Mouse (Mus musculus): Measurements from ENCODE around the gene Arf6. TPM values are rescaled to one million over a fixed set of nuclear protein-coding genes. Genes with fewer than 3 reads are reported as not detected.

Gene Arf6
- polyA plus RNA-seq, 1 experiment from 2014 or later: 34.4 TPM

- 93% methylated on average over 20 of the region's 20 CpGs for WGBS
These were observed 51.0 kb downstream of the Arf6 start for GRCm38 (mm10) chr12:69422827-69423537.

More at GRCm38 (mm10) chr12:69422827-69423537, 51.0 kb downstream of the Arf6 start:
- DNase-seq (ENCODE audit: low spot score): no peak
- Histone ChIP-seq H3K36me3 (no peaks in the 10 kb centered on the region), H3K4me1 (peaks cover 26% of the 10 kb centered on the region), H3K27ac (replicated peaks) (no peak overlapping the region), H3K9me3 (replicated peaks) (peaks cover 14% of the 10 kb centered on the region), H3K27me3 (ENCODE audit: low read depth, poor library complexity, severe bottlenecking) (no peaks in the 10 kb centered on the region), H3K4me3 (no peak overlapping the region)

Small RNAs within 50 kb of the gene (microRNA-seq; reads per million reads assigned to microRNA genes)
- not detected for gene Gm47299
- not detected for gene Gm47305

Other genes with a start within 250 kb of the Arf6 start
- gene Rps29, start 213.0 kb upstream of the Arf6 start, polyA plus RNA-seq (2016; fragmentation: Nextera tagmentation; extraction: Ambion mirVana): 1,159 and 1,322 TPM in 2 replicates
- 33.3 and 35.8 TPM in 2 replicates for gene Lrr1, start 203.3 kb upstream of the Arf6 start, polyA plus RNA-seq (2016; fragmentation: Nextera tagmentation; extraction: Ambion mirVana)
- gene Rpl36al, start 188.1 kb upstream of the Arf6 start, polyA plus RNA-seq (2016; fragmentation: Nextera tagmentation; extraction: Ambion mirVana): 467 and 542 TPM in 2 replicates
- gene Mgat2, start 188.0 kb upstream of the Arf6 start, polyA plus RNA-seq (2016; fragmentation: Nextera tagmentation; extraction: Ambion mirVana): 32.6 and 34.3 TPM in 2 replicates
- 49.8 and 57.0 TPM in 2 replicates for gene Gm49383, start 175.0 kb upstream of the Arf6 start, polyA plus RNA-seq (2016; fragmentation: Nextera tagmentation; extraction: Ambion mirVana)
- gene Dnaaf2, start 173.7 kb upstream of the Arf6 start, polyA plus RNA-seq (2016; fragmentation: Nextera tagmentation; extraction: Ambion mirVana): 17.0 TPM in 2 replicates
- gene Gm49384, start 167.9 kb upstream of the Arf6 start, polyA plus RNA-seq (2016; fragmentation: Nextera tagmentation; extraction: Ambion mirVana): 43.8 and 51.4 TPM in 2 replicates
- gene Pole2, start 144.0 kb upstream of the Arf6 start, polyA plus RNA-seq (2016; fragmentation: Nextera tagmentation; extraction: Ambion mirVana): 28.8 and 34.5 TPM in 2 replicates
- gene Klhdc1, start 131.0 kb upstream of the Arf6 start, polyA plus RNA-seq (2016; fragmentation: Nextera tagmentation; extraction: Ambion mirVana): 2.5 and 3.1 TPM in 2 replicates
- gene Klhdc2, start 75.5 kb upstream of the Arf6 start, polyA plus RNA-seq (2016; fragmentation: Nextera tagmentation; extraction: Ambion mirVana): 208 and 218 TPM in 2 replicates
- 96.6 and 97.2 TPM in 2 replicates for gene Nemf, start 15.0 kb upstream of the Arf6 start, polyA plus RNA-seq (2016; fragmentation: Nextera tagmentation; extraction: Ambion mirVana)
- 1.2 and 1.3 TPM in 2 replicates for gene Gm9887, start 308 bp downstream of the Arf6 start, polyA plus RNA-seq (2016; fragmentation: Nextera tagmentation; extraction: Ambion mirVana)
- 20.1 and 21.4 TPM in 2 replicates for gene Vcpkmt, start 210.9 kb downstream of the Arf6 start, polyA plus RNA-seq (2016; fragmentation: Nextera tagmentation; extraction: Ambion mirVana)

All from midbrain, embryonic 10.5 days (tissue).